Mouse (Mus musculus): ENCODE results near the gene Klk8.

DNA sequence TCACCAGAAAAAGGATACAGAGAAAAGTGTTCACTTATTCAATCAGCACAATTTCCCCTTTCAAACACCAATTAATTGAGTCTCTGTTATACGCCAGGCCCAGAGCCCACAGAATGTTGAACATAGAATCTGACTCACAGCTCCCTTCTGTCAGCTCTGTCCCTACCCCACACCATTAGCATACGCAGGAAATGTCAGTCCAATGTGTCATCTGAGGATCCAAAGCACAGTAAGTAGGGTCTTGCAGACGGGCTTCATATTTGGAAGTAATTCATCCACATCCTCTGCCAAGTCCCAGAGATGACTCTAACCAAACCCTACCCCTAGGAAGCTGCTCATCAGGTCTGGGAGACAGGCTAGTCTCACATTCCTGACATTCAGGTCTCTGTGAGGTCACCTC, 9.3 kb upstream of the Klk8 start:
- TF ChIP-seq POLR2A (IDR thresholded peaks at IDR 0.05; ENCODE audit: borderline replicate concordance, low read depth, low read length) (no peak), CTCF (IDR thresholded peaks at IDR 0.05; ENCODE audit: low read depth, low read length) (no peak)
